22 mouse cellular contexts compared by ENCODE assay signal in the genomic region with DNA sequence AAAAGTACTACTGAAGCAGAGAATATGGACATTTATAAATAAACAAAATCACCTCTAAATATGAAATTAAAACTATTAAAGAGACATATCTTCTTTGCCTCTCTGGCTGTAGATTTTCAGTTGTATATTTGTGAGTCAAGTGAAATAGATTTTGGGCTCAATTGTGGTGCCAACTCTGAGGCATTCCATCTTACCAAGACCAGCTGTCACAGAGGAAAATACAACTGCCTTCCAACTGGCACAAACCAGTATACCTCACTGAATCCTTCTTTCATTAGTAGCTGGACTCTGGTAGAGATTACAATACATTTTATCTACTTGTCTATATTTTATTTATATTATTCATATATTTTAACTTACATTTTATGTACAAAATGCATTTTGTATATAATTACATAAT.
"Had no signal": no experiment of that assay in that cellular context is flagged by ENCODE, and none has a peak within 500 bp of the region (broad histone marks: within the 10 kb centered on the region; RNA-seq: fewer than 3 reads in every experiment).

No protein-coding gene starts in this region.

- H3K27me3 ChIP-seq: intestine, embryonic 15.5 days; kidney, embryonic 15.5 days; limb, embryonic 12.5 days; limb, embryonic 15.5 days; midbrain, embryonic 13.5 days; neural tube, embryonic 13.5 days had no signal

- H3K4me3 ChIP-seq: intestine, embryonic 15.5 days; kidney, embryonic 15.5 days; left cerebral cortex, adult 2 months; limb, embryonic 12.5 days; limb, embryonic 15.5 days; midbrain, embryonic 13.5 days; myocyte; neural tube, embryonic 13.5 days had no signal

- DNase-seq: kidney, adult 11 months; kidney, adult 8-10 months; kidney, postnatal 10 days; kidney, postnatal 36 days; left cerebral cortex, postnatal 4 days; liver, postnatal 0 days; lung, embryonic 14.5 days; retina, postnatal 1 day; thymus, adult 2 months; thymus, postnatal 14 days; thymus, postnatal 4 days had no signal

- H3K9me3 ChIP-seq: intestine, embryonic 15.5 days; kidney, embryonic 15.5 days; limb, embryonic 12.5 days; limb, embryonic 15.5 days; midbrain, embryonic 13.5 days; neural tube, embryonic 13.5 days had no signal

- H3K27ac ChIP-seq: intestine, embryonic 15.5 days; kidney, embryonic 15.5 days; left cerebral cortex, adult 2 months; limb, embryonic 12.5 days; limb, embryonic 15.5 days; liver, embryonic 14.5 days; macrophage; midbrain, embryonic 13.5 days; neural tube, embryonic 13.5 days; stomach, postnatal 0 days had no signal

- H3K36me3 ChIP-seq: intestine, embryonic 15.5 days; kidney, embryonic 15.5 days; limb, embryonic 12.5 days; limb, embryonic 15.5 days; midbrain, embryonic 13.5 days; neural tube, embryonic 13.5 days had no signal

- H3K4me1 ChIP-seq: intestine, embryonic 15.5 days; kidney, embryonic 15.5 days; limb, embryonic 12.5 days; limb, embryonic 15.5 days; midbrain, embryonic 13.5 days; neural tube, embryonic 13.5 days had no signal
